Mouse (Mus musculus): ENCODE measurements around the gene Grap.

Gene Grap

GRCm38 (mm10) chr11:61720636-61721035 is 67.6 kb downstream of the Grap start, which contains the start of gene Slc5a10:
Gene Slc5a10 (minus strand): TSS chr11:61720826.
- DNase-seq (ENCODE audit: low read depth, low spot score) = no peak

DNA sequence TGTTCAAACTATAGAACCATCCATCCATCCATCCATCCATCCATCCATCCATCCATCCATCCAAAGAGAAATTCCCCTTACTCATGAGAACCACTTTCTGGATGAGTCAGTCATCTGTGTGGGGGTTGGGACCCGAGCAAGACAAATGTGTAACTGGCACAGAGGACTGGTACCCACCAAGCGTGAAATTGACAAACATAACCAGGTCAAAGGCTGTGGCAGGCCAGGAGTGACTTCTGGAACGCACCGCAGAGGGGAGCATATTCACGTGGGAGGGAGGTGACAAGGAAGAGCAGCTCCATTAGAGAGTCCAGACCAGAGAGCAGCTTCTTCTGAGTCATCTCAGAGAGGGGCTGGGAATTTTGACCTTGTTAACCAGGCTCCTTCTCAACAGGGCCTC is 69.0 kb downstream of the Grap start:
- no peak for DNase-seq (ENCODE audit: low read depth, low spot score)

All from embryo, embryonic 11.5 days (tissue).